Mouse (Mus musculus) C2C12 (cell line): Measurements from ENCODE around the gene Tanc1.

Experiments
- MAX ChIP-seq: IDR thresholded peaks from one replicate; pipeline ENCODE4 v1.6.1; 2011; ENCODE audit warnings: mild to moderate bottlenecking, control low read depth
- USF1 ChIP-seq: IDR thresholded peaks from one replicate; pipeline ENCODE4 v1.6.1; 2011; ENCODE audit warnings: low read depth, mild to moderate bottlenecking, control low read depth, moderate library complexity

DNA sequence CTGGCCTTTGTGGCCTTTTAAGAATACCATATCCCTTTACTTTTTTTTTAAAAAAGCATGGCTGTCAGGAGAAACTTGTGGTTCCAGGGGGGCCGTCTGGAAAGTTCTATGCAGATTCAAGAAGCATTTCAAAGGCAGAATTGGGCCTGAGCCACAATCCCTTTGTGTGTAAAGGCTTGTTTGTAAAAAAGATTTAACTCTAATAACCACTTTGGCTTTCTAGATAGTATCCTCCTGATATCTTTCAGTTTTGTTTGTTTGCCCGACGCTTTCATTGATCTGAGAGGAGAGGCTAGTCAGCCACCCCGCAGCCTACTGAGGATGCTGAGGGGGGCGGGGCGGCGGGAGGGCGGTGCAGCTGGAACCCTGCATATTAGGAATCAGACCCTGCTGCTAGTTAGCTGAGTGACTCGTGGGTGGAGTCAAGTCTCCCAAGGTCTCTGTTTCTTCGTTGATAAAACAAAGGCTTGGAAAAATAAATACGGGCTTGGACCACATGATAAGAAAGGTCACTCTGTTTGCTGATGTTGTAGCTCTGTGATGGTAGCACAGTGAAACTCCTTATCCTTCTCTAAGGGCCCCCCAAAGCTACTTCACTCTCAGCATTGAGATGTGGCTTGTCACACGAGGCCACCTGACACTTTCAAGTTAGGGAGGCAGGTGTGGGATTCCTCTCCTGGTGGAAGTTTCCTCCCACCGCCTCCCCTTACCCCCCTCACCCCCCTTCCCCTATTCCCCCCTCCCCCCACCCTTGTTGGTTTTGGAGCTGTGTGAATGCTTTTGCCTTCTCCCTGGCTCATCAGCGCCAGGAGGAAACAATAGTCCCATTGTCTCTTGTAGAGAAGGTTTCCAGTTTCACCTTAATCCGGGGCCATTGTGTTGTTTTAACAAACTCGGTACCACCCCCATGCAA lies 86.1 kb downstream of the Tanc1 start:
- no peak for TF ChIP-seq MAX
- no peak for TF ChIP-seq USF1
